Mouse (Mus musculus): Measurements from ENCODE around the gene Srp14.

DNA sequence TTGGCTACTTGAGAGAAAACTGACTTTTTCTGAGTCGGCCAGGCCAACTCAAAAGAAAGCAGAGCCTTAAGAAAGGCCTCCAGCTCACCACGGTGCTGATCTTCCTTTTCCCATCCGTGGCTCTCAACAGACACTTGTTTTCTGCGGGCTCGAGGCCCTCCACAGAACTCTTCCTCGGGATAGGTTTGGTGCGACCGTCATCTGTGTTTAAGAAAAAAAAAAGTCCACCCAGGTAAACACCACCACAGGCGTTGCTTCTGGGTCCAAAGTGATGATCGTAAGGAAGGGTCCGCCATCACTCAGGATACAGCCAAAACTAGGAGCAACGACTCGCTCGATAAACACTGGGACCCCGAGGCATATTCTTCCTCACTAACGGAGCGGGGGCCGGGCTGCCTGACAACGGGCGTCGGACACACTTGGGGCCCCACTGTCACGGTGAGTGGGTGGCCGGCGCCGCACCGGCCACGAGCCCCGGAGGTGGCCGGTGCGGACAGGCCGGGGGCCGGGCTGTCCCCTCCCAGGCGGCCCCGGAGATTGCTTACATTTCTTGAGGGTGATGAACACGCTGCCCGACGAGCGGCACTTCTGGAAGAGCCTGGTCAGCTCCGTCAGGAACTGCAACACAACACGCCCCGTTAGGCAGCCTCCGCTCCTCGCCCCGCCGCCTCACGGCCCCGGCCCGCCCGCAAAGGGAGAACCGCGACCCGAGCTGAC, 520 bp downstream of the Srp14 start:
- TF ChIP-seq CTCF (IDR thresholded peaks at IDR 0.05) (no peak), EP300 (IDR thresholded peaks at IDR 0.05; ENCODE audit: insufficient read depth, low read depth, low read length) (no peak), POLR2A (IDR thresholded peaks at IDR 0.05; ENCODE audit: insufficient read depth, low read depth, low read length) (no peak)
